Mouse (Mus musculus) ES-E14 (cell line): ENCODE data around the gene Stx6.

ENCODE experiments used
- CHD2 ChIP-seq: IDR thresholded peaks from 2 replicates; pipeline ENCODE4 v1.6.1; 2014; ENCODE audit warnings: mild to moderate bottlenecking, low read depth, low read length, inconsistent platforms
- HCFC1 ChIP-seq: IDR thresholded peaks from 2 replicates; pipeline ENCODE4 v1.6.1; 2012; ENCODE audit warnings: low read length, inconsistent platforms, borderline replicate concordance; ENCODE audit not compliant: insufficient read depth
- MAFK ChIP-seq: IDR thresholded peaks from 2 replicates; pipeline ENCODE4 v1.6.1; 2014; ENCODE audit warnings: mild to moderate bottlenecking, low read depth, low read length, inconsistent platforms; ENCODE audit not compliant: insufficient read depth
- ZNF384 ChIP-seq: IDR thresholded peaks from 2 replicates; pipeline ENCODE4 v1.6.1; 2012; ENCODE audit warnings: low read depth, low read length, inconsistent platforms

DNA sequence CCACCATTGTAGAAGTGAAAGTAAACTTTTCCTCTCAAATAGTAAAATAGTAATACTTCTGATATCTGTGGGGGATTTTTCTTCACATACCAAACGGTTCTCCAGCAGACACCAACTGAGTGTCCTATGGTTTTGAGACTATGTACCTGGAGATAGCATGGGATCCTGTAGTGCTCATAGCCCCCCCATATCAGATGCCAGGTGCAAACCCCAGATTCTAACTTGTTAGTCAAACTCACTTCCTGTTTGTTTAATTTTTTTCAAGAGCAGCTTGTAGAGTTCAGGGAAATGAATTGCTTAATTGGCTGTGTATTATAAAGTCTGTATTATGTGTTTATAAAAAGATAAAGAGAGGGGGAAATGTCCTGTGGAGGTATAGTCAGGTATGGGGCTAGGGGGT lies 15.9 kb downstream of the Stx6 start:
- TF ChIP-seq CHD2 (no peak), MAFK (no peak), HCFC1 (no peak), ZNF384 (no peak)
